ENCODE assay signal across 25 mouse cellular contexts in genomic region chr11:62540969-62541368, GRCm38 (mm10).
"Had no signal": no experiment of that assay in that cellular context is flagged by ENCODE, and none has a peak within 500 bp of the region (broad histone marks: within the 10 kb centered on the region; RNA-seq: fewer than 3 reads in every experiment).

No protein-coding gene starts in this region.

- H3K4me2 ChIP-seq: embryonic facial prominence, embryonic 12.5 days; embryonic facial prominence, embryonic 13.5 days; embryonic facial prominence, embryonic 15.5 days; forebrain, embryonic 12.5 days; forebrain, embryonic 13.5 days; forebrain, embryonic 15.5 days; heart, embryonic 11.5 days; heart, embryonic 12.5 days had no signal

- H3K9me3 ChIP-seq: embryonic facial prominence, embryonic 10.5 days; embryonic facial prominence, embryonic 12.5 days; embryonic facial prominence, embryonic 13.5 days; embryonic facial prominence, embryonic 15.5 days; forebrain, embryonic 10.5 days; forebrain, embryonic 12.5 days; forebrain, embryonic 13.5 days; forebrain, embryonic 15.5 days; heart, embryonic 10.5 days; heart, embryonic 12.5 days had no signal

- H3K27ac ChIP-seq: embryonic facial prominence, embryonic 10.5 days; embryonic facial prominence, embryonic 12.5 days; embryonic facial prominence, embryonic 13.5 days; embryonic facial prominence, embryonic 15.5 days; forebrain, embryonic 10.5 days; forebrain, embryonic 12.5 days; forebrain, embryonic 13.5 days; forebrain, embryonic 15.5 days; gastrocnemius, adult 2 months; heart, adult 2 months; heart, embryonic 10.5 days had no signal

- H3K36me3 ChIP-seq: embryonic facial prominence, embryonic 10.5 days; embryonic facial prominence, embryonic 12.5 days; embryonic facial prominence, embryonic 13.5 days; embryonic facial prominence, embryonic 15.5 days; forebrain, embryonic 12.5 days; forebrain, embryonic 15.5 days; heart, embryonic 10.5 days; heart, embryonic 12.5 days had no signal

- H3K9ac ChIP-seq: embryonic facial prominence, embryonic 12.5 days; embryonic facial prominence, embryonic 13.5 days; embryonic facial prominence, embryonic 15.5 days; forebrain, embryonic 12.5 days; forebrain, embryonic 13.5 days; forebrain, embryonic 15.5 days; forebrain, postnatal 0 days; heart, embryonic 12.5 days had no signal

- H3K27me3 ChIP-seq: forebrain, embryonic 15.5 days had no signal

- H3K4me1 ChIP-seq: embryonic facial prominence, embryonic 12.5 days had no signal

- DNase-seq: cerebellum, adult 9-10 months; cerebellum, postnatal 10 days; cerebellum, postnatal 14 days; cerebellum, postnatal 25 days; embryo, embryonic 11 days; forebrain, postnatal 0 days; gastrocnemius, adult 2 months; gastrocnemius, postnatal 10 days; gastrocnemius, postnatal 14 days; gastrocnemius, postnatal 25 days; gastrocnemius, postnatal 36 days; heart, adult 18-20 months; heart, adult 2 months had no signal

- H3K4me3 ChIP-seq: embryonic facial prominence, embryonic 10.5 days; embryonic facial prominence, embryonic 12.5 days; embryonic facial prominence, embryonic 13.5 days; embryonic facial prominence, embryonic 15.5 days; erythroblast, embryonic 14.5 days; forebrain, embryonic 10.5 days; forebrain, embryonic 12.5 days; forebrain, embryonic 13.5 days; forebrain, embryonic 15.5 days; gastrocnemius, adult 2 months; heart, adult 2 months; heart, embryonic 10.5 days; heart, embryonic 12.5 days had no signal
